7 mouse cellular contexts compared by ENCODE assay signal in the genomic region with DNA sequence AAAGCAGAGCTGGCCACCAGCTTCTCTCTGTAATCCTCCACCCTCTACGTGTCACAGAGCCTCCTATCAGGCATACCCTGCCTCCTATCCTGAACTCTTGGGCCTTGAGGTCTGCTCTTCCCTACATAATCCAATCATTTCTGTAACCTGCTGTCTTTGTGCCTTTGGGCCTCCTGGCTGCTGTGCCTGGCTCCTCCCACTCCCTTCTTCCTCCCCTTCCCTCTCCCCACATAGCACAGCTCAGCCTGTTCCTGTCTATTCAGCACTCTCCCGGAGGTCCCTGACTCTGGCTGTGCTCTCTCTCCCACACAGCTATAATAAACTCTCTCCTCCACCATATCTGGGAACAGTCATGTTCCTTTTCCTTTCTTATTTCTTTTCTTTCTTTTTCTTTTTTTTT. TPM values are rescaled to one million over a fixed set of nuclear protein-coding genes. Genes with fewer than 3 reads are reported as not detected.
DNase-seq lines count a peak whose midpoint lies in the region; ATAC-seq and TF ChIP-seq lines count a peak whose summit lies in the region.

A gene (plus strand): TSS at position 298 of the 400 bp plus-strand sequence.

- WGBS in heart, embryonic 12.5 days: 8% methylated on average over 2 of the region's 2 CpGs
- 30% methylated on average over 2 of the region's 2 CpGs for WGBS in stomach, postnatal 0 days

- no peak within 1 kb of the TSS for H3K27ac ChIP-seq in CH12.LX (ENCODE audit: insufficient read depth, low read depth)
- peak within 1 kb of the TSS; percentile 65 for H3K27ac ChIP-seq in heart, embryonic 12.5 days (ENCODE audit: poor library complexity, severe bottlenecking)
- H3K27ac ChIP-seq in stomach, postnatal 0 days (replicated peaks): 0 out of 2 replicates have a peak within 1 kb of the TSS, but pooled peaks have one; percentile 24

- peak; percentile 88 for ATAC-seq in heart, embryonic 12.5 days (ENCODE audit: insufficient number of reproducible peaks, low FRiP score)
- ATAC-seq in stomach, postnatal 0 days (ENCODE audit: low FRiP score, low TSS enrichment): peak; percentile 72; the same call in 1 of the 2 replicates
- ATAC-seq in activated CD4-positive, CD25-positive, alpha-beta regulatory T cell, adult 4 months: no peak

- dilution Hi-C loops in CH12.LX (cut with MboI; ENCODE audit: extremely low pct_ligation_motif_present, extremely low pct_unique_long_range_greater_than_20kb, low sequenced_read_pairs): no loop called here

- peaks cover 11 to 41% of the 10 kb centered on the region in 2 experiments for H3K4me1 ChIP-seq in CH12.LX (ENCODE audit: control insufficient read depth in 1 of 2, insufficient read depth in 2 of 2)
- peaks cover 18% of the 10 kb centered on the region for H3K4me1 ChIP-seq in heart, embryonic 12.5 days (replicated peaks)
- H3K4me1 ChIP-seq in stomach, postnatal 0 days (replicated peaks; ENCODE audit: control insufficient read depth, insufficient read depth): no peaks in the 10 kb centered on the region

- no peaks in the 10 kb centered on the region for H3K27me3 ChIP-seq in CH12.LX (replicated peaks)
- H3K27me3 ChIP-seq in heart, embryonic 12.5 days (replicated peaks): no peaks in the 10 kb centered on the region
- H3K27me3 ChIP-seq in stomach, postnatal 0 days (ENCODE audit: control insufficient read depth, insufficient read depth, low read length): no peaks in the 10 kb centered on the region

- in situ Hi-C loops in CH12.LX (cut with MboI; ENCODE audit: low pct_ligation_motif_present, low pct_unique_long_range_greater_than_20kb, low sequenced_read_pairs): loop anchor here (10.0 to 25.0 kb wide), 2 partner anchors 105 to 587 kb away; a partner anchor contains a TSS

- H3K79me2 ChIP-seq in CH12.LX (replicated peaks; ENCODE audit: control insufficient read depth, extremely low read depth, insufficient read depth, poor library complexity, severe bottlenecking): no peaks in the 10 kb centered on the region

- no peak within 1 kb of the TSS for H3K4me3 ChIP-seq in CH12.LX (replicated peaks in 1 of 3; ENCODE audit: low read depth in 2 of 3, low read length in 2 of 3, poor library complexity in 1 of 3)
- no peak within 1 kb of the TSS for H3K4me3 ChIP-seq in heart, embryonic 12.5 days
- H3K4me3 ChIP-seq in stomach, postnatal 0 days (ENCODE audit: low read depth, low read length): no peak within 1 kb of the TSS

- TF ChIP-seq CTCF in CH12.LX (conservative IDR thresholded peaks at IDR 0.05 in 1 of 2, IDR thresholded peaks at IDR 0.05 in 1 of 2; ENCODE audit: low read depth in 2 of 2, low read length in 2 of 2): no peak
- no peak for TF ChIP-seq CTCF in stomach, postnatal 0 days (IDR thresholded peaks at IDR 0.05; ENCODE audit: low read depth)

- DNase-seq in CH12.LX (ENCODE audit: extremely low read depth) (no peak), liver (peak; percentile 31)
- peak; percentile 32 for DNase-seq in Muller cell, postnatal 12 days (ENCODE audit: inconsistent ontology term)
- no peak for DNase-seq in stomach, postnatal 0 days (ENCODE audit: low spot score)
- no peak for DNase-seq in thymus, postnatal 14 days

- no peak within 1 kb of the TSS for H3K4me2 ChIP-seq in CH12.LX (ENCODE audit: insufficient read depth, low read depth, poor library complexity, severe bottlenecking)
- no peak within 1 kb of the TSS for H3K4me2 ChIP-seq in heart, embryonic 12.5 days
- no peak within 1 kb of the TSS for H3K4me2 ChIP-seq in stomach, postnatal 0 days (replicated peaks; ENCODE audit: low read depth)

- H3K36me3 ChIP-seq in CH12.LX (replicated peaks in 1 of 2; ENCODE audit: control insufficient read depth in 1 of 2, insufficient read depth in 1 of 2, low read length in 1 of 2): no peaks in the 10 kb centered on the region
- H3K36me3 ChIP-seq in heart, embryonic 12.5 days: no peaks in the 10 kb centered on the region
- no peaks in the 10 kb centered on the region for H3K36me3 ChIP-seq in stomach, postnatal 0 days (ENCODE audit: control insufficient read depth, insufficient read depth, low read length)

- TF ChIP-seq EP300 in CH12.LX (IDR thresholded peaks at IDR 0.05; ENCODE audit: low read length): no peak
- no peak for TF ChIP-seq EP300 in stomach, postnatal 0 days (optimal IDR thresholded peaks at IDR 0.05)

- no peak within 1 kb of the TSS for H3K9ac ChIP-seq in CH12.LX (ENCODE audit: insufficient read depth, low read depth)
- 0 out of 2 replicates have a peak within 1 kb of the TSS, but pooled peaks have one; percentile 28 for H3K9ac ChIP-seq in heart, embryonic 12.5 days
- H3K9ac ChIP-seq in stomach, postnatal 0 days (ENCODE audit: low read length): no peak within 1 kb of the TSS

- TF ChIP-seq RAD21 in CH12.LX (IDR thresholded peaks at IDR 0.05; ENCODE audit: low read depth, low read length): no peak

- H3K9me3 ChIP-seq in CH12.LX (replicated peaks; ENCODE audit: low read length): no peaks in the 10 kb centered on the region
- H3K9me3 ChIP-seq in heart, embryonic 12.5 days (replicated peaks): no peaks in the 10 kb centered on the region
- no peaks in the 10 kb centered on the region for H3K9me3 ChIP-seq in stomach, postnatal 0 days (ENCODE audit: control insufficient read depth, low read length)

- TF ChIP-seq POLR2A in CH12.LX (IDR thresholded peaks at IDR 0.05; ENCODE audit: low read depth, low read length): no peak

TF ChIP-seq in CH12.LX, 34 proteins besides CTCF, POLR2A, EP300 and RAD21:
- TF ChIP-seq MXI1 (IDR thresholded peaks at IDR 0.05; ENCODE audit: low read depth, low read length) (no peak), USF2 (conservative IDR thresholded peaks at IDR 0.05; ENCODE audit: low read depth, low read length) (no peak), IRF4 (IDR thresholded peaks at IDR 0.05; ENCODE audit: low read depth, low read length) (no peak), CHD1 (IDR thresholded peaks at IDR 0.05; ENCODE audit: low read depth, low read length) (no peak), SMC3 (IDR thresholded peaks at IDR 0.05; ENCODE audit: low read depth, low read length) (no peak), JUND (conservative IDR thresholded peaks at IDR 0.05; ENCODE audit: low read depth, low read length) (no peak), MAFK (IDR thresholded peaks at IDR 0.05; ENCODE audit: insufficient replicate concordance, low read length) (no peak), NELFE (IDR thresholded peaks at IDR 0.05; ENCODE audit: low read depth, low read length) (no peak), KAT2A (IDR thresholded peaks at IDR 0.05; ENCODE audit: insufficient replicate concordance, low read length) (no peak), POLR2AphosphoS2 (IDR thresholded peaks at IDR 0.05; ENCODE audit: low read depth, low read length) (no peak), USF1 (IDR thresholded peaks at IDR 0.05; ENCODE audit: low read depth, low read length) (no peak), RCOR1 (conservative IDR thresholded peaks at IDR 0.05; ENCODE audit: low read depth, low read length) (no peak), E2F4 (IDR thresholded peaks at IDR 0.05; ENCODE audit: insufficient replicate concordance, low read depth, low read length) (no peak), ZKSCAN1 (IDR thresholded peaks at IDR 0.05; ENCODE audit: borderline replicate concordance, low read depth, low read length) (no peak), MAX (IDR thresholded peaks at IDR 0.05; ENCODE audit: low read length) (no peak), UBTF (IDR thresholded peaks at IDR 0.05; ENCODE audit: low read depth, low read length) (no peak), HCFC1 (IDR thresholded peaks at IDR 0.05; ENCODE audit: low read depth, low read length) (no peak), SIN3A (IDR thresholded peaks at IDR 0.05; ENCODE audit: low read length) (no peak)

RNA-seq across cellular contexts. Expression of the gene that starts here (rescaled TPM):
- total RNA-seq in CH12.LX (2012; rRNA removed) (82.5 and 89.2 TPM in 2 replicates), CH12.LX (2014; rRNA removed) (89.9 and 99.9 TPM in 2 replicates)
- 82.6 and 85.8 TPM in 2 replicates for polyA plus RNA-seq in CH12.LX (2012; ENCODE audit: insufficient read length, low read depth)
- 3.4 and 4.4 TPM in 2 replicates for polyA plus RNA-seq in heart, embryonic 12.5 days (2016; fragmentation: Nextera tagmentation; extraction: Ambion mirVana)
- 2.5 and 2.6 TPM in 2 replicates for polyA plus RNA-seq in stomach, postnatal 0 days (2015; fragmentation: Nextera tagmentation; extraction: Ambion mirVana)
- 1 to 10 TPM; 2.2 to 2.9 TPM for polyA plus RNA-seq in activated CD4-positive, CD25-positive, alpha-beta regulatory T cell, adult 4 months (2017; shearing (Covaris generic))

Comparison
In these comparisons a context has a peak if more than half of its experiments do, and no peak if none do; other contexts are left out.
1. RNA of the gene that starts here (polyA plus RNA-seq): 82.6 to 85.8 TPM in CH12.LX; 3.4 to 4.4 TPM in heart, embryonic 12.5 days, 2.2 to 2.9 TPM in activated CD4-positive, CD25-positive, alpha-beta regulatory T cell, adult 4 months and 2.5 to 2.6 TPM in stomach, postnatal 0 days; every median in the first group is over 10 times any median in the second.
2. DNase-seq: peak in Muller cell, postnatal 12 days (single experiment) and liver (single experiment); none in CH12.LX (single experiment), stomach, postnatal 0 days (single experiment) and thymus, postnatal 14 days (single experiment).